Mouse (Mus musculus): Measurements from ENCODE around the gene Adi1. TPM values are rescaled to one million over a fixed set of nuclear protein-coding genes. Genes with fewer than 3 reads are reported as not detected.

Adi1 gene
- polyA plus RNA-seq, 1 experiment from 2014 or later, result 43.8 TPM

GRCm38 (mm10) chr12:28714822-28715632 is 40.0 kb downstream of the Adi1 start:
- WGBS, result 90% methylated on average over 24 of the region's 24 CpGs
- no peaks in the 10 kb centered on the region for H3K4me1 ChIP-seq (ENCODE audit: control insufficient read depth, insufficient read depth, low read length)

GRCm38 (mm10) chr12:28717066-28717465 is 42.0 kb downstream of the Adi1 start:
- no peak for ATAC-seq (ENCODE audit: insufficient read depth, low FRiP score, low TSS enrichment)
- Histone ChIP-seq H3K9ac (ENCODE audit: low read length) (no peak overlapping the region), H3K9me3 (ENCODE audit: control insufficient read depth, low read length) (no peaks in the 10 kb centered on the region), H3K27me3 (ENCODE audit: control insufficient read depth, insufficient read depth, low read length) (no peaks in the 10 kb centered on the region), H3K4me2 (ENCODE audit: low read depth) (no peak overlapping the region), H3K4me1 (ENCODE audit: control insufficient read depth, insufficient read depth, low read length) (no peaks in the 10 kb centered on the region), H3K27ac (ENCODE audit: low read depth, low read length) (no peak overlapping the region), H3K36me3 (ENCODE audit: control insufficient read depth, insufficient read depth, low read length) (peaks cover 2% of the 10 kb centered on the region; the same call in 1 of the 2 replicates), H3K4me3 (ENCODE audit: low read depth, low read length) (no peak overlapping the region)
- no peak for DNase-seq (ENCODE audit: low spot score)
- WGBS, result 56% methylated on average over 2 of the region's 2 CpGs

More at GRCm38 (mm10) chr12:28714822-28715632, 40.0 kb downstream of the Adi1 start:
- Histone ChIP-seq H3K27ac (ENCODE audit: low read depth, low read length) (no peak overlapping the region), H3K36me3 (ENCODE audit: control insufficient read depth, insufficient read depth, low read length) (no peaks in the 10 kb centered on the region; the same call in none of the 2 replicates), H3K4me3 (ENCODE audit: low read depth, low read length) (no peak overlapping the region), H3K4me2 (ENCODE audit: low read depth) (no peak overlapping the region), H3K27me3 (ENCODE audit: control insufficient read depth, insufficient read depth, low read length) (no peaks in the 10 kb centered on the region), H3K9me3 (ENCODE audit: control insufficient read depth, low read length) (no peaks in the 10 kb centered on the region), H3K9ac (ENCODE audit: low read length) (no peak overlapping the region)
- no peak for DNase-seq (ENCODE audit: low spot score)
- ATAC-seq (ENCODE audit: insufficient read depth, low FRiP score, low TSS enrichment), result no peak

DNA sequence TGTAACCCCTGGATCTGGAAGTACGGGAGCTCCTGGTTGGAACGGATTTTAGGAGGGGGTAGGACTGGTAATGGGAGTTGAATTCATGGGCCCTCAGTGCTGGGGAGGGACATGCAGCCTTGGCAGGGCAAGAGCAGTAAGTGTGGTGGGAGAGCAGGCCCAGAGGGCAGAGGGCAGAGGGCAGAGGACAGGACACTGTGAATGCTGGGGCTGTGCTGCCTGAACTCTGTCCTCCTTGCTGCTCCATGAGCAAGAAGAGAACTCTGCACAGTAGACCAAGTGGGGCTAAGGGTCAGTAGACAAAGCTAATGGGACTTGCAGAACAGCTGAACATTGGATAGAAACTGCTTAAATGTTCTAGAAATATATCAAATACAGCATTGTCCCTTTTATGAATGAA is 43.1 kb downstream of the Adi1 start:
- WGBS, result 96% methylated on average over 2 of the region's 2 CpGs
- H3K4me3 ChIP-seq (ENCODE audit: low read depth, low read length), result no peak overlapping the region
- DNase-seq (ENCODE audit: low spot score) (no peak), ATAC-seq (ENCODE audit: insufficient read depth, low FRiP score, low TSS enrichment) (no peak)
- H3K36me3 ChIP-seq (ENCODE audit: control insufficient read depth, insufficient read depth, low read length), result peaks cover 2% of the 10 kb centered on the region; the same call in 1 of the 2 replicates
- no peaks in the 10 kb centered on the region for H3K9me3 ChIP-seq (ENCODE audit: control insufficient read depth, low read length)
- no peak overlapping the region for H3K27ac ChIP-seq (ENCODE audit: low read depth, low read length)
- no peak overlapping the region for H3K4me2 ChIP-seq (ENCODE audit: low read depth)
- no peaks in the 10 kb centered on the region for H3K4me1 ChIP-seq (ENCODE audit: control insufficient read depth, insufficient read depth, low read length)
- H3K27me3 ChIP-seq (ENCODE audit: control insufficient read depth, insufficient read depth, low read length), result no peaks in the 10 kb centered on the region
- H3K9ac ChIP-seq (ENCODE audit: low read length), result no peak overlapping the region

- no peak overlapping the region for H3K27ac ChIP-seq (ENCODE audit: low read depth, low read length)
- no peak overlapping the region for H3K4me2 ChIP-seq (ENCODE audit: low read depth)
- 78% methylated on average over 3 of the region's 3 CpGs for WGBS
- H3K36me3 ChIP-seq (ENCODE audit: control insufficient read depth, insufficient read depth, low read length), result peaks cover 2% of the 10 kb centered on the region; the same call in 1 of the 2 replicates
- no peaks in the 10 kb centered on the region for H3K9me3 ChIP-seq (ENCODE audit: control insufficient read depth, low read length)
- no peak for DNase-seq (ENCODE audit: low spot score)
- no peak overlapping the region for H3K9ac ChIP-seq (ENCODE audit: low read length)
- no peak for ATAC-seq (ENCODE audit: insufficient read depth, low FRiP score, low TSS enrichment)
- H3K27me3 ChIP-seq (ENCODE audit: control insufficient read depth, insufficient read depth, low read length), result no peaks in the 10 kb centered on the region
- no peaks in the 10 kb centered on the region for H3K4me1 ChIP-seq (ENCODE audit: control insufficient read depth, insufficient read depth, low read length)
- H3K4me3 ChIP-seq (ENCODE audit: low read depth, low read length), result no peak overlapping the region
These were observed 49.3 kb downstream of the Adi1 start for GRCm38 (mm10) chr12:28724366-28724765.

DNA sequence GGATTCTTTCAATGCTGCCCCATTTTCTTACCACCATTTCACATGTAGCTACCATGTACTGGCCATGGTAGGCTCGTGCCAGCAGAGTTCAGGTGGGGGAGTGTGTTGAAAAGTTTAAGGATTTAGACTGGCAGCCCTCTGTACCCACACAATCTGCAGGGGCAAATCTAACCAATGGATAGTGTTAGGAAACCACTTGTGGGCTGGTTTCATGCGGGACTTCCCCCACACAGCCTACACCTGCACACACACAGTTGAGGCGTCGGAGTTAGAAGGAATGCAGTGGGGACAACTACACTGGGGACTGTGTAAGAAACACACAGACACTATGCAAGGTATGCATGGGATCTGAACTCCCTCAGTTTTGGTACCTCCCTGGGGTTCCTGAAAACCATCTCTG is 51.2 kb downstream of the Adi1 start:
- no peaks in the 10 kb centered on the region for H3K9me3 ChIP-seq (ENCODE audit: control insufficient read depth, low read length)
- WGBS, result 91% methylated on average over 4 of the region's 4 CpGs
- H3K9ac ChIP-seq (ENCODE audit: low read length), result no peak overlapping the region
- no peak overlapping the region for H3K4me3 ChIP-seq (ENCODE audit: low read depth, low read length)
- H3K36me3 ChIP-seq (ENCODE audit: control insufficient read depth, insufficient read depth, low read length), result no peaks in the 10 kb centered on the region; the same call in 1 of the 2 replicates
- H3K27ac ChIP-seq (ENCODE audit: low read depth, low read length), result no peak overlapping the region
- H3K4me2 ChIP-seq (ENCODE audit: low read depth), result no peak overlapping the region
- H3K4me1 ChIP-seq (ENCODE audit: control insufficient read depth, insufficient read depth, low read length), result no peaks in the 10 kb centered on the region
- DNase-seq (ENCODE audit: low spot score) (no peak), ATAC-seq (ENCODE audit: insufficient read depth, low FRiP score, low TSS enrichment) (no peak)
- no peaks in the 10 kb centered on the region for H3K27me3 ChIP-seq (ENCODE audit: control insufficient read depth, insufficient read depth, low read length)

DNA sequence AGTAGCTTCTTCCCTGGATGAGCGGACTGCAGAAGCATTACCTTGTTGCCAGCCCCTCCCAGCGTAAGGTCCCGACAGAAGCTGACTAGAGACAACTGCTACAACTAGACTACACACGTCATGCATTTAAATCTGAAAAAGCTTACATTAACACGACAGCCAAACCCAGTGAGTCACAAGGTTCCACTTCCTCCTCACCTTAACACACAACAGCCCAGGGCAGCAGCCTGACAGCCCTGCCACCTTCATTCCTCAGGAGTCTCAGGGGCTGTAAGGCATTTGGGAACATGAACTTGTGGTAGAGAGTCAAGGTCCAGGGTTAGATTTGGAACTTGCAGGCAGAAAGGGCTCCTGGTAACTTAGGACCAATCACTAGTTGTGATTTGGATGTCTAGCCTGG is 52.0 kb downstream of the Adi1 start:
- Histone ChIP-seq H3K4me3 (ENCODE audit: low read depth, low read length) (no peak overlapping the region), H3K27me3 (ENCODE audit: control insufficient read depth, insufficient read depth, low read length) (no peaks in the 10 kb centered on the region), H3K27ac (ENCODE audit: low read depth, low read length) (no peak overlapping the region), H3K4me1 (ENCODE audit: control insufficient read depth, insufficient read depth, low read length) (no peaks in the 10 kb centered on the region), H3K9ac (ENCODE audit: low read length) (no peak overlapping the region), H3K4me2 (ENCODE audit: low read depth) (no peak overlapping the region), H3K9me3 (ENCODE audit: control insufficient read depth, low read length) (no peaks in the 10 kb centered on the region), H3K36me3 (ENCODE audit: control insufficient read depth, insufficient read depth, low read length) (peaks cover 2% of the 10 kb centered on the region; the same call in 1 of the 2 replicates)
- ATAC-seq (ENCODE audit: insufficient read depth, low FRiP score, low TSS enrichment) (no peak), DNase-seq (ENCODE audit: low spot score) (no peak)
- WGBS, result 90% methylated on average over 5 of the region's 5 CpGs

Small RNA genes within 50 kb of the gene (microRNA-seq; reads per million reads assigned to microRNA genes)
- gene Mir6937, result not detected

Other genes with a start within 250 kb of the Adi1 start
- gene Dcdc2c, start 122.8 kb upstream of the Adi1 start, polyA plus RNA-seq (2014; fragmentation: Nextera tagmentation; extraction: Ambion mirVana), result 0.16 TPM in 1 of 2 replicates, not detected in the other
- gene Allc, start 92.7 kb upstream of the Adi1 start, polyA plus RNA-seq (2014; fragmentation: Nextera tagmentation; extraction: Ambion mirVana), result not detected in 2 replicates
- gene Colec11, start 51.9 kb upstream of the Adi1 start, polyA plus RNA-seq (2014; fragmentation: Nextera tagmentation; extraction: Ambion mirVana), result 0.16 and 0.39 TPM in 2 replicates
- 639 and 701 TPM in 2 replicates for gene Rps7, start 39.3 kb upstream of the Adi1 start, polyA plus RNA-seq (2014; fragmentation: Nextera tagmentation; extraction: Ambion mirVana)
- 25.7 and 28.5 TPM in 2 replicates for gene Rnaseh1, start 25.6 kb upstream of the Adi1 start, polyA plus RNA-seq (2014; fragmentation: Nextera tagmentation; extraction: Ambion mirVana)
- gene Trappc12, start 75.2 kb downstream of the Adi1 start, polyA plus RNA-seq (2014; fragmentation: Nextera tagmentation; extraction: Ambion mirVana), result 36.7 and 38.7 TPM in 2 replicates
- 55.1 and 56.4 TPM in 2 replicates for gene Eipr1, start 76.6 kb downstream of the Adi1 start, polyA plus RNA-seq (2014; fragmentation: Nextera tagmentation; extraction: Ambion mirVana)